Mouse (Mus musculus): Measurements from ENCODE around the gene Retreg1.

DNA sequence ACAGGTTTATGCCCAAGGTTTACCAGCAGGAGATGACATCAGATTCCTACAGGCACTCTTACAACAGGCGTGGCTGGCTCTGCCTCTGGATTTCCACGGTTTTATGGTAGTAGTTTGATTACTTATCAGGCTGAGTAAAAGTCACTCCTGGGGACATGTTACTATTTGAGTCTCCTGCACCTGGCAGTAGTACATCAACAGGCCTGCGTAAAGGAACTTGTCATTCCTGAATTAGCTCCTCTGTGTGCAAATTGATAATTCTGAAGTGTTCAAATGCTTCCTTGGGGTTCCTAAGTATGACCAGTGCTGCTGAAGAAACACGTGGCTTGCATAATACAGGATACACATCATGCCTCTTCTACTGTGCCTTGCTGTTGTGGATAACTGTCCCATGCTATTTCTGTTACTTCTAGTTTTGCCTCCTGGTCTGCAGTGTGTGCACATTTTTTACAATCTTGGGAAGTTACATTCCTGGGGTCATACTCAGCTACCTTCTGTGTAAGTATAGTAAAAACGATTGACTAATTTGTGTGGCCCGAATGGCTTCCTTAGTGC lies 123.3 kb downstream of the Retreg1 start:
- TF ChIP-seq POLR2A (IDR thresholded peaks at IDR 0.05; ENCODE audit: low read depth, low read length) (no peak), CTCF (conservative IDR thresholded peaks at IDR 0.05; ENCODE audit: insufficient read depth, insufficient read length, low read depth, low read length) (no peak)
